Mouse (Mus musculus): ENCODE data around the gene Rock2.

- TF ChIP-seq CTCF (IDR thresholded peaks at IDR 0.05; ENCODE audit: extremely low read depth, insufficient read depth, insufficient read length, insufficient replicate concordance) (no peak), POLR2A (IDR thresholded peaks at IDR 0.05; ENCODE audit: low read depth, low read length) (no peak)
These were observed 41.1 kb upstream of the Rock2 start for GRCm38 (mm10) chr12:16853431-16854165.
